Mouse (Mus musculus): ENCODE measurements at regions not wholly inside any gene's neighbourhood (a gene's known extent, or its start where the extent isn't known, plus 50 kb on each side); places are given as distances from the start of the nearest gene placed in this dataset.

DNA sequence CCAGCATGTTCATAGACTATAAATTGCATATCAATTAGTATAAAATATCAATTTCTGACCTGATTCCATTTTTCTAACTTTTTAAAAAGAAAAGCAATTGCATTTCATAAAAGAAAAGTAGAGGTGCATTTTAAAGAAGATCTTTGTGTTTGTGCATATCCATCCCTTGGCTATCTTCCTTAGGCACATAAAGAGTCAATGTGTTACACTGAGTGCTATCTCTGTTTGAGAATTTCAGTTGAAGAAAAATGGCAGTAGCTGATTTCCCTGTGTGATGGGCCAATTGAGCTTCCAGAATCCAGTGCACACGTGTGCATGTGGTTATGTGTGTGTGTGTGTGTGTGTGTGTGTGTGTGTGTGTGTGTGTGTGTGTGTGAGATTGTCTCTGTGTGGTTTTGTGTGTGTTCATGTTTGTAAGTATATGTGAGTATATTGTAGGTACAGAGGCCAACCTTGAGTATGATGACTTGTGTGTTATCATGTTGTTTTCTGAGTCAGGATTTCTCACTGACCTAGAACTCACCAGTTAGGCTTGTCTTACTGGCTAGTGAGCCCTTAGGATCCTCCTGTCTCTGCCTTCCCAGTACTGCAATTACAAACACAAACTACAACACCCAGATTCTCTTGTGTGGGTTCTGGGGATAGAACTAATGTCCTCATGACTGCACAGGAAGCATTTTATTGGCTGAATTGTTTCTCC lies 249.6 kb downstream of the Cdk5rap2 start:
- no peak for DNase-seq

GRCm38 (mm10) chr4:70160062-70160461 lies 250.2 kb downstream of the Cdk5rap2 start:
- DNase-seq, result no peak

DNA sequence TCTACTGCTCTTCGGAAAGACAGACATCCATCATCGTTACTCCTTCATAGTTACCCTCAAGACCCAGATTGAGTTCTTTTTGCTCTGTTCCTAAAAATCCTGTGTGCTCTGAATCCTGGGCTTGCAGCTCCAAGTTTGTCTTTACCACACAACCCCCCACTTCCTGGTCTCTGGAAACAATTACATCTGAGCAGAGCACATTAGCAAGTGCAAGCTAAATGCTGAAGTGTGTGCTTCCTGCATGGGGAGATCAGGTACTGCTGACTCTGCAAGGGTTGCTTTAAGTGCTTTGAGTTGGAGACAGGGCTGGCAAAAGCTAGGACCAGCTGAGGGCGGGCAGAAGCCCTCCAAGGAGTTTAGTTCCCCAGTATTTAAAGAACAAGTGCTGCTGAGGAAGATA lies 257.1 kb downstream of the Cdk5rap2 start:
- DNase-seq, result no peak

GRCm38 (mm10) chr4:70109011-70109410 lies 301.2 kb downstream of the Cdk5rap2 start:
- no peak for DNase-seq

GRCm38 (mm10) chr4:70105776-70106175 lies 304.5 kb downstream of the Cdk5rap2 start:
- no peak for DNase-seq

DNA sequence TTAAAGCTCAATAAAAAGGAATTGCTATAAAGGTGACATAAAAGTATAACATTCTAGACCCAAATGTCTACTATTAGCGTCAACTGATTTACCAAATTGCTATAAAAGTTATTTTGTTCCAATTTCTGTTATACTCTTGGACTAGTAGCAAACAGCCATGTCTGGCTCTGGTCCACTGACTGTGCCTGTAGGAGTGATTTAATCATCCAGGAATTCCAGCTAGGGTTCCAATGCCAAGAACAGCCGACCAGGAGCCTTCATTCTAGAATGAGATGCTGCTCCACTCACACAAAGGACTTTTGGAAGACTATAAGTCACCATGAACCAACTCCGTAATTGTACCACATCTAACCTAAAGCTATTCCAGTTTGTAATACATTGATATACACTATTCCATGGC lies 312.9 kb downstream of the Cdk5rap2 start:
- no peak for DNase-seq

DNA sequence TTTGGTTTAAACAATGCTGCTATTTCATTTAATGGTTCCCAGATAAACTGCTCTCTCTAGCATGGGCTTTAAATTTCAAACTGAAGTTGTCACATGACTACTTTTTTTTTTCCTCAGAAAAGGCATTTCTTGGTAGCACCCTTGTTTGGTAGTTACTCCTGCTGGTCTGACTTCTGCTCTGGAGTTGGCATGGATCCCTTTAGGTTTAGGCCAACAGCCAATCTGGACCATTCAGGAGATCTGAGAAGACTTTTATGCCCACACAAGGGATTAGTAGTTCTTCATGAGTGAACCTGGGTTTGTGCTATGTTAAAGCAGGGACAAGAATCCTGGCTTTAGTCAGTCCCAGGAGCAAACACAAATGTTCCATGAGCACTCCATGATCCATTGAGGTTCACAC lies 332.0 kb downstream of the Cdk5rap2 start:
- DNase-seq, result no peak

- DNase-seq, result no peak
Measured at GRCm38 (mm10) chr4:70062516-70062915, 347.7 kb downstream of the Cdk5rap2 start.

DNA sequence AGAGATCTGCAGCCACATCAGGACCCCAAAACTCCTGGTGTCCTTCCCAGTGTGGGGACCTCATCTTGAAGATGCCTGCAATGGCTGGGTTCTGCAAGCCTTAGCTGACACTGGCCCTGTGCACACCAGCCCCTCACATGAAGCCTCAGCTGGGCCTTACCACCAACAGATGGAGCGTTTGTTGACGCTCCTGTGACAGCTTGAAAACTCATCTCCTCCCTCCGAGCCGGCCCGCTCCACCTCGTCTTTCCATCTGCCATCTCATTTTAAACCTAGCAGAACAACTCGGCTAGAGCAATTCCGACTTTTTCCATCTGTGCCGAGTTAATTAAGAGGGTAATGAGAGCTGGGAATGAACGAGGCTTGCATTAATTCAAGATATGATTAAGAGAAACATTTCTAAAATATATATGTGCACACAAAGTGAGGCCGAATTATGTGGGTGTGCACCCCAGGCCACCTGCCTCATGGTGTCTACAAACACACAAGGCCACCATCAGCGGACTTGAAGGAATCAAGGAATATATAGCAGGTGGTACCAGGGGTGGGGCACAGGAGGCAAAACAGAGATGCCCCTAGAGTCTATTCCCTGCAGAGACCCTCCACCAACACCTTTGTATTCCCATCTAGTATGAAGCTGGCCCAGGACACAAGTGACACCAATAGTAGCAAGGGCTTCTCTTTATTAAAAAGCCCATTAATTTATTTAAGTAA lies 351.3 kb downstream of the Cdk5rap2 start:
- DNase-seq, result peak; percentile 54

DNA sequence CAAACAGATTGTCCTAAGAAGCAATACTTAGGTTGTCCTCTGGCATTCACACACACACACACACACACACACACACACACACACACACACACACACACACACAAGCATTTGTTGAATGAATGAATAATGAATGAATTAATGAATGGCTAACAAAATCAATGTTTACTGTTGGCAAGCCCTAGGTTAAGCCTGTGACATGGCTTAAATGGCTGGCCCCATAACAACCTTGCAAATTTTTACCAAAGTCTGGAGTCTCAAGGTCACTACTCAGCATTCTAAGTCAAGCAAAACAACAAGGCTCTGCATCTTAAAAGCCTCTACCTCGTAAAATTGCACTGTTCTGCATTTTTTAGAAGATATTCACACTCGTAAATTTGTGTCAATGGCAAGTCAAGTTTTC lies 357.1 kb downstream of the Cdk5rap2 start:
- DNase-seq, result no peak

GRCm38 (mm10) chr4:70038241-70038640 lies 372.0 kb downstream of the Cdk5rap2 start:
- no peak for DNase-seq

DNA sequence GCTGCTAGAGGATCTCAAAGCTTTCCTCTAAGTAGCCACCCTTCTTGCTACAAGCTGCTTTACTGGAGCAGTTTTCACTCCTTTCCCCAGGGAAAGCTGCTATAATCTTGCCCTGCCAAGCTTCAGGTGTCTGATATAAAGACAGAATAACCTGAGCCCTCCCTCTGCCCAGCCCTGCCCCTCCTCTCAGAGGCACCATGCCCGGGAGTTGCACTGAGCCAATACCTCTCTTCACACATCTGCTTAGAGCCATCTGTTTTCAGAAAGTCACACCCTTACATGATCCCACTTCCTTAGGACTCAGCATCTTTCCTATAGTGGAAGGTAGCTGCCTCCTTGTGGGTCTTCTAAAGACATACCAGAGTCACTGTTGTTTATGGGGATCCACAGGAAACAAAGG lies 374.3 kb downstream of the Cdk5rap2 start:
- DNase-seq, result no peak

GRCm38 (mm10) chr4:70032497-70032896 lies 377.7 kb downstream of the Cdk5rap2 start:
- no peak for DNase-seq

- DNase-seq, result no peak
Measured at GRCm38 (mm10) chr4:70026848-70027247, 383.4 kb downstream of the Cdk5rap2 start.

GRCm38 (mm10) chr4:70024838-70025376 lies 385.3 kb downstream of the Cdk5rap2 start:
- no peak for DNase-seq

GRCm38 (mm10) chr4:70020905-70021470 lies 389.3 kb downstream of the Cdk5rap2 start:
- DNase-seq, result no peak

DNA sequence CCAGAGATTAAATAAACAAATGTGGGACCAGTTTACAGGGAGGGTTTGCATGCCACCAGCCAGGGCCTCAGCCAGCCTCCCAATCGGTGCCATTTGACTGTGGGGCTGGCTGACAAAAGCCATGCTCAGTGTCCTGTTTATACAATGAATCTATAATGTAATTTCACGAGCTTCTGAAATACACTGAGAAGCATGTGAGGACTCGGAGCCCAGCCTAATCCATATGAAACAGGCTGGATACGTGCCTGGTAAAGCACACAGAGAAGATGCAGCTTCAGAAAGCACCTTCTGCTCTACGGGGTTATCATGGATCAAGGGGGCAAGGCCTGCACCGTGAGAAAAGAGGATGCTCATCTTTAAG lies 398.0 kb downstream of the Cdk5rap2 start:
- DNase-seq, result no peak

DNA sequence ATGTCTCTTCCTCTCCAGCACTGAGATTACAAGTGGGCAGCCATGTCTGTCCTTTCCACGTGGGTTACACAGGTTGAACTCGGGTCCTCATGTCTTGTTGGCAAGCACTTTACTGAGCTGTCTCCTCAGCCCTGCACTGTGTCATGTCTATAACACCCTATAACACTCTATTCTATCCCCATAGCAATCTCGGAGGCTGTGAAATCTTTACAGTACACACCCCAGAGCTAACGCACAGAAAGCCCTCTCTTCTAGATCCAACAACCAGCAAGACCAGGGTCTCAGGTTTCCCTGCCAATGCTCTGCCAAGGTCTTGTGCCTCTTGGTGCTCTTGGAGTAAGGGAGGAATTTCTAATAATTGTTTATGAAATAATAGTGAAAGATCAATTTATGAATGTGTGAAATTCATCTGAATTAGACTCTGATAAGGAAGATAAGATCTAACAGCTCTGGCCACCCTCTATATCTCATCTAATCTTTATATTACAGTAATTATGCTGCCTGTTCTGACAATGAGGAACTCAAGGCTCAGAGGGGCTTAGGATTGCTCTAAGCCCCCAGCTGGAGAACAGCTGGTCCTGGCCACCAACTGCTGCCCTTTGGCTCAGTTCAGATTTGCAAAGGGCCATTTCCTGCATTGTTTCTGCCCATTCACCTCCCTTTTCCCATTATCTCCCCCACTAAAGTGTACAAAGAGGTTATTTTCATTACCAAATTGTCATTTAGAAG lies 398.6 kb downstream of the Cdk5rap2 start:
- DNase-seq, result no peak

- DNase-seq, result no peak
Measured at GRCm38 (mm10) chr4:70010466-70010865, 399.8 kb downstream of the Cdk5rap2 start.

DNA sequence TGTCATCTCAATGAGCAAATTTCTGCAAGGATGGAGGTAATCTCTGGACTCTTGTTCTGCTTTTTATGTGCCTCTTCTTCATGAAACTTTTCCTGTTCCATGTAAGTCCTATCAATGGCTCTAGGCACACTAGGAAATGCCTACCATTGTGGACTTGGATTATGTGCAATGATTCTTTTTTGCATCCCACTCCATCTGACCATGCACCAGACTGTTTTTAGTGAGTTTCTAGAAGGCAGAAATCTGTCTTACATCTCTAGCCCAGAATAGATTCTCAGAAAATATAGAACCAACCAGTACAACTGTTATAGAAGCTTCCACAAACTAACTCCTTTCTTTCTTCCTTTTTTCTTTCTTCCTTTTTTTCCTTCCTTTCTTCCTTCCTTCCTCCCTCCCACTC lies 405.3 kb downstream of the Cdk5rap2 start:
- no peak for DNase-seq

GRCm38 (mm10) chr4:69993226-69993625 lies 417.0 kb downstream of the Cdk5rap2 start:
- DNase-seq, result no peak

GRCm38 (mm10) chr4:69974208-69974607 lies 436.0 kb downstream of the Cdk5rap2 start:
- no peak for DNase-seq

GRCm38 (mm10) chr4:69973566-69973965 lies 436.7 kb downstream of the Cdk5rap2 start:
- no peak for DNase-seq
